Mouse (Mus musculus) bone marrow, adult 2 months (tissue): Measurements from ENCODE around the gene Gm3402.

Experiments
- CTCF ChIP-seq: fragments of 200-500 bp; IDR thresholded peaks from 2 replicates; pipeline ENCODE4 v1.5.1; 2011; ENCODE audit warnings: low read length, control low read depth; ENCODE audit not compliant: control insufficient read depth, insufficient read depth
- POLR2A ChIP-seq: fragments of 200-500 bp; IDR thresholded peaks from 2 replicates; pipeline ENCODE4 v1.6.1; 2011; ENCODE audit warnings: low read depth, mild to moderate bottlenecking, control low read depth, low read length, borderline replicate concordance; ENCODE audit not compliant: control insufficient read depth

GRCm38 (mm10) chr5:146468311-146468710 lies 45.6 kb upstream of the Gm3402 start:
- TF ChIP-seq POLR2A (no peak), CTCF (no peak)
